Mouse (Mus musculus) hindbrain, embryonic 16.5 days (tissue): Measurements from ENCODE around the gene Cntn5. TPM values are rescaled to one million over a fixed set of nuclear protein-coding genes. Genes with fewer than 3 reads are reported as not detected.
A peak's percentile ranks its signal among the peaks of the same experiment; 100 is the strongest.

ENCODE experiments used
- ATAC-seq: fragments of 200-750 bp; cut with Nextera tagmentation; 2 replicates; pipeline ENCODE4 v1.8.0; 2017; ENCODE audit warnings: moderate TSS enrichment, moderate library complexity
- H3K27ac ChIP-seq: fragments of 300-500 bp; sonication (generic); 2 replicates; pipeline ENCODE4 v1.5.1; 2014; ENCODE audit warnings: low read depth, mild to moderate bottlenecking, control low read depth, low read length, moderate library complexity
- H3K27me3 ChIP-seq: fragments of 300-500 bp; sonication (generic); replicated peaks from 2 replicates; pipeline ENCODE4 v1.6.1; 2014; ENCODE audit warnings: low read length; ENCODE audit not compliant: control insufficient read depth, insufficient read depth
- H3K36me3 ChIP-seq: fragments of 300-500 bp; sonication (generic); 2 replicates; pipeline ENCODE4 v1.6.1; 2014; ENCODE audit warnings: mild to moderate bottlenecking, low read length, moderate library complexity, mixed read lengths; ENCODE audit not compliant: control insufficient read depth, insufficient read depth
- H3K4me1 ChIP-seq: fragments of 300-500 bp; sonication (generic); 2 replicates; pipeline ENCODE4 v1.6.1; 2014; ENCODE audit warnings: low read depth, low read length; ENCODE audit not compliant: control insufficient read depth, insufficient read depth
- H3K4me2 ChIP-seq: fragments of 300-500 bp; sonication (generic); 2 replicates; pipeline ENCODE4 v1.6.1; 2014; ENCODE audit warnings: mild to moderate bottlenecking, low read length, control low read depth, moderate library complexity
- H3K4me3 ChIP-seq: fragments of 300-500 bp; sonication (generic); 2 replicates; pipeline ENCODE4 v1.5.1; 2014; ENCODE audit warnings: mild to moderate bottlenecking, low read length, control low read depth, moderate library complexity
- H3K9ac ChIP-seq: fragments of 300-500 bp; sonication (generic); 2 replicates; pipeline ENCODE4 v1.6.1; 2014; ENCODE audit warnings: low read depth, mild to moderate bottlenecking, control low read depth, low read length, moderate library complexity
- H3K9me3 ChIP-seq: fragments of 300-500 bp; sonication (generic); 2 replicates; pipeline ENCODE4 v1.6.1; 2014; ENCODE audit warnings: mild to moderate bottlenecking, low read length, moderate library complexity; ENCODE audit not compliant: control insufficient read depth
- WGBS: fragments of 180-500 bp; shearing (Covaris S2); extraction: QIAGEN DNeasy Blood & Tissue Kit; methylation state at CpG from one replicate; pipeline ENCODE4 v1.1.7; 2014; 5-methylcytosine and 5-hydroxymethylcytosine counted together
- polyA plus RNA-seq: library from polyadenylated mRNA; unstranded; fragments of >200 nt; fragmentation: Nextera tagmentation; extraction: Ambion mirVana; gene quantifications from 2 replicates; pipeline ENCODE4 v1.2.1, GENCODE M21; 2015

The Cntn5 gene
- polyA plus RNA-seq, 1 experiment from 2014 or later: 20.4 TPM

- Histone ChIP-seq H3K4me1 (no peaks in the 10 kb centered on the region), H3K9me3 (no peaks in the 10 kb centered on the region), H3K27ac (no peak overlapping the region), H3K4me3 (no peak overlapping the region), H3K36me3 (no peaks in the 10 kb centered on the region), H3K27me3 (no peaks in the 10 kb centered on the region), H3K4me2 (no peak overlapping the region), H3K9ac (no peak overlapping the region)
- no peak for ATAC-seq
Measured at GRCm38 (mm10) chr9:10665756-10666155, 238.8 kb downstream of the Cntn5 start.

DNA sequence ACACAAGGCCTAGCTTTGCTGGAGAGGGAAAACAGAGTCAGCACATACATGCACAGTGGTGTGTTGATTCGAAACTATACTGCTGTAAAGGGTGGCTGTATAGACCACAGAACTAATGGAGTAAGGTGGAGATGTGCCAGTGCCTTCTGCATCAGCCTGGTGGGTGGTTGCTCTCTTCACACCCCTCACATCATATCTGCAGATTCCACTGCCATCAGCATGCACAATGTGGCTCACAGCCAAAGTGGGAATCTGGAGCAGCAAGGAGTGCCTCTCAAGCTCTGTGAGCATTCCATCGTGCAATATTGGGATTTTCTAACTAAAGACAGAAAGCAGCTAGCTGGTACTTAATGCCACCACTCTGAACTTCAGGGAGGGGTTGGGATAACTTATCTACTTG lies 241.5 kb downstream of the Cntn5 start:
- H3K9ac ChIP-seq: no peak overlapping the region
- H3K36me3 ChIP-seq: no peaks in the 10 kb centered on the region
- H3K4me3 ChIP-seq: no peak overlapping the region
- peak; percentile 68 for ATAC-seq
- no peaks in the 10 kb centered on the region for H3K27me3 ChIP-seq
- H3K27ac ChIP-seq: no peak overlapping the region
- H3K4me2 ChIP-seq: no peak overlapping the region
- no peaks in the 10 kb centered on the region for H3K4me1 ChIP-seq
- 83% methylated on average over 2 of the region's 2 CpGs for WGBS
- no peaks in the 10 kb centered on the region for H3K9me3 ChIP-seq

DNA sequence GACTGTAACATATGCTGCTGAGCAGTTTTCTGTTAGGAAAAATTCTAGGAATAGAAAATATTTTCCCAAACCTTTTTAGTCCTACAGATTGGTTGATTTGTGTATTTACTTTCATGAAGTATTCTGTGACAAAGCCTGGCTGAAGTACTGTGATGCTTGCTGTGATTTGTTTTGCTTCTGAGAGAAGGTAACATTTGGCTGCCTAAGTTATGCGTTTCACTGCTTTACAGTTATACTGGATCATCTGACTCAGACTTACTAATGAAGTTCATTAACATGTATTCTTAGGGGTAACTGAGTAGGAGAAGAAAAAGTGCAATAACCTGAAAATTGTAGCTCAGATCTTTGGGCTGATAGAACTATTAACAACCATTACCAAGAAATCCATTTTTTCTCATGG lies 245.1 kb downstream of the Cntn5 start:
- WGBS: 76% methylated on average over 1 of the region's 1 CpGs
- H3K9me3 ChIP-seq: no peaks in the 10 kb centered on the region

DNA sequence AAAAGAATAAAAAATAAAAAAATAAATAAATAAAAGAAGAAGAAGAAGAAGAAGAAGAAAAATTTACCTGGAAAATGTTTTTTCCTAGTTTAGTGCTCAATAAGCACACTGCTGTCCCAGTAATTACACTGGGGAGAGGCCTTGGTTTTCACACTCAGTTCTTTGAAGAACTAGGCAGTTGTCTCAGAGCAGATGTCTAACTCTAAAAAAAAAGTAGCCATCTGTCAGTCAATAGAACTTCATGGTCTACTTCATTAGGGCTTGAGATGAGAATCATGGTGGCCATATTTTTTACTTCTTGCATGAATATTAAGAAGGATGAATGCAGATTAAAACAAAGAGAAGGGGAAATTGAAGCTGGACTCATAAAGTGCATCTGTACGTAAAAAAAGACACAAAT lies 246.5 kb downstream of the Cntn5 start:
- H3K27ac ChIP-seq: no peak overlapping the region
- H3K4me3 ChIP-seq: no peak overlapping the region
- H3K36me3 ChIP-seq: no peaks in the 10 kb centered on the region
- ATAC-seq: no peak
- H3K9ac ChIP-seq: no peak overlapping the region
- H3K4me2 ChIP-seq: no peak overlapping the region
- H3K9me3 ChIP-seq: no peaks in the 10 kb centered on the region
- WGBS: 72% methylated on average over 1 of the region's 1 CpGs
- no peaks in the 10 kb centered on the region for H3K27me3 ChIP-seq
- H3K4me1 ChIP-seq: no peaks in the 10 kb centered on the region

More for the DNA sequence above, 245.1 kb downstream of the Cntn5 start:
- Histone ChIP-seq H3K9ac (no peak overlapping the region), H3K4me3 (no peak overlapping the region), H3K4me1 (no peaks in the 10 kb centered on the region), H3K4me2 (no peak overlapping the region), H3K27ac (no peak overlapping the region), H3K36me3 (no peaks in the 10 kb centered on the region), H3K27me3 (no peaks in the 10 kb centered on the region)
- no peak for ATAC-seq

DNA sequence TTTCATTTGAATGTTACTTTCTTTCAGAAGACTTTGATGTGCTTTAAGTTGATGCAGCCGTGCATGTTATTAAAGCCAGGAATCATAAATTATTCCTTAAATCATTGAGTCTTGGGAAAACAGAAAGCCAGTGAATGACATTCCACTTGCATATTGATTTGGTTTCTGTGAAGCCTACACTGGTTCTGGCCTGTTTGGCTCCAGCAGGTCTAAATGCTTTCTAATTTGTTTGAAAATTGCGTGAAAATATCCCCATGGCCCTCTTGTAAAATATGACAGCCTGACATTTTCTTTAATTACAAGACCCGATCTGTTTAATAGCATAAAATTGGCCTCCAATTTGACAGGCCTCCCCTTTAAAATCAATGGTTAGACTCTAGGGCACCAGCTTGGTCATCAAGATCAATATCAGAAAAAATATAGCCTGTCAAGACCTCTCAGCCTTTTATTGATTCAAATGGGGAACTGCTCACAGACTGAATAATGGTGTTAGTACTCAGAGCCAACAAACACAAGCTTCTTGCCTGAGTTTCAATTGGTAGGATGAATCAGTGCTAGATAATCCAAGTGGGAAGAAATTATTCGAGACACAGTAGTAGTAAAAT lies 247.3 kb downstream of the Cntn5 start:
- no peak overlapping the region for H3K9ac ChIP-seq
- 63% methylated on average over 4 of the region's 4 CpGs for WGBS
- H3K27me3 ChIP-seq: no peaks in the 10 kb centered on the region
- no peak overlapping the region for H3K4me3 ChIP-seq
- H3K4me2 ChIP-seq: no peak overlapping the region
- no peak for ATAC-seq
- H3K9me3 ChIP-seq: no peaks in the 10 kb centered on the region
- no peaks in the 10 kb centered on the region for H3K36me3 ChIP-seq
- H3K27ac ChIP-seq: no peak overlapping the region
- no peaks in the 10 kb centered on the region for H3K4me1 ChIP-seq

- Histone ChIP-seq H3K36me3 (no peaks in the 10 kb centered on the region), H3K27me3 (no peaks in the 10 kb centered on the region), H3K4me3 (no peak overlapping the region), H3K9ac (no peak overlapping the region), H3K4me1 (no peaks in the 10 kb centered on the region), H3K4me2 (no peak overlapping the region), H3K9me3 (no peaks in the 10 kb centered on the region), H3K27ac (no peak overlapping the region)
- no peak for ATAC-seq
- WGBS: 92% methylated on average over 1 of the region's 1 CpGs
Measured at GRCm38 (mm10) chr9:10650632-10651031, 253.9 kb downstream of the Cntn5 start.

DNA sequence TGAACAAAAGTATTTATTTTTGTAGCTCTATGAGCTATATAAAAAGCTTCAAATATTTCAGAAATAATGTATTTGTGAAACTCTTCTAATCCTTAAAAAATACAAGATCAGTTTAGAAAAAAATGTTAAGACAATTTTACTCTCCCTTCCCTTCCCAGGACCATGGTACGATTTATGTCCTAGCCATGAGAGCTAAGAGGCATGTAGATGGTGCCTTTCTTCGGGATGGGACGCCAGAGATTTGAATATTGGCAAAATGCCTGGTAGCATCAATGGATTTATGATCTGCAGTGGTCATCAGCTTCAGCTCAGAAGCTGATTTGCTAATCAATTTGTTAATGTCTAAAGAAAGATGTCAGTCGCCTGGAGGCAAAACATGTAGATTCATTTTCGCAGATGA lies 258.6 kb downstream of the Cntn5 start:
- no peak overlapping the region for H3K9ac ChIP-seq
- H3K9me3 ChIP-seq: no peaks in the 10 kb centered on the region
- H3K4me3 ChIP-seq: no peak overlapping the region
- no peaks in the 10 kb centered on the region for H3K4me1 ChIP-seq
- ATAC-seq: no peak
- H3K27ac ChIP-seq: no peak overlapping the region
- no peaks in the 10 kb centered on the region for H3K36me3 ChIP-seq
- no peak overlapping the region for H3K4me2 ChIP-seq
- WGBS: 71% methylated on average over 5 of the region's 5 CpGs
- no peaks in the 10 kb centered on the region for H3K27me3 ChIP-seq

- no peaks in the 10 kb centered on the region for H3K27me3 ChIP-seq
- H3K9me3 ChIP-seq: no peaks in the 10 kb centered on the region
- WGBS: 64% methylated on average over 7 of the region's 7 CpGs
- no peaks in the 10 kb centered on the region for H3K36me3 ChIP-seq
- no peak overlapping the region for H3K27ac ChIP-seq
- no peak overlapping the region for H3K4me2 ChIP-seq
- no peaks in the 10 kb centered on the region for H3K4me1 ChIP-seq
- no peak overlapping the region for H3K4me3 ChIP-seq
- ATAC-seq: 0 out of 2 replicates have a peak, but pooled peaks have one; percentile 20
- H3K9ac ChIP-seq: no peak overlapping the region
Measured at GRCm38 (mm10) chr9:10645045-10645830, 259.3 kb downstream of the Cntn5 start.

DNA sequence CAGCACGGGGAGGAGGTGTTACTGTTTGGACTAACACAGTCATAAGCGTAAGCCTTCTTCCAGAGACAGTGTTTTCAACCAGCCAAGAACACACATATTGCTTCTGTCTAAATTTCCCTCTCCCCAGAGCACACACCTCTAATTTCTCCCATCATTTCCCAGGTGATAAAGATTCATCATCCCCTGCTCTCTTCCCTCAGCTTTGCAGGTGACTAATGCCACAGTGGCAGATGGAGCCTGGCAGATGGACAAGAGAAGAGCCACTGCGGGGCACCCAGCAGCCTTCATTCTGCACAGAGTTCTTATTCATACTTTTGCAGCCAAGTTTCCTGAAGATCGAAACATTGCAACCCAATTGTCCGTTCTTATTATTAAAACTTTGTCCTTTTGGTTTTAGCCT lies 286.5 kb downstream of the Cntn5 start:
- ATAC-seq: peak; percentile 83
- 77% methylated on average over 5 of the region's 5 CpGs for WGBS

More for the DNA sequence above, 286.5 kb downstream of the Cntn5 start:
- Histone ChIP-seq H3K4me3 (no peak overlapping the region), H3K9ac (no peak overlapping the region), H3K27ac (no peak overlapping the region), H3K27me3 (no peaks in the 10 kb centered on the region), H3K9me3 (no peaks in the 10 kb centered on the region), H3K36me3 (no peaks in the 10 kb centered on the region), H3K4me2 (no peak overlapping the region), H3K4me1 (no peaks in the 10 kb centered on the region)
